Mouse (Mus musculus) ovary, adult 2 months (tissue): ENCODE data around the gene Rcsd1. TPM values are rescaled to one million over a fixed set of nuclear protein-coding genes. Genes with fewer than 3 reads are reported as not detected.

ENCODE experiments used
- polyA plus RNA-seq: library from polyadenylated mRNA; depleted of rRNA; stranded (reverse); fragments of >200 nt; gene quantifications from 2 replicates; pipeline ENCODE4 v1.2.3, GENCODE M21; 2012; rRNA removed

Rcsd1 gene
- 11.8 and 15.7 TPM in 2 replicates for polyA plus RNA-seq

DNA sequence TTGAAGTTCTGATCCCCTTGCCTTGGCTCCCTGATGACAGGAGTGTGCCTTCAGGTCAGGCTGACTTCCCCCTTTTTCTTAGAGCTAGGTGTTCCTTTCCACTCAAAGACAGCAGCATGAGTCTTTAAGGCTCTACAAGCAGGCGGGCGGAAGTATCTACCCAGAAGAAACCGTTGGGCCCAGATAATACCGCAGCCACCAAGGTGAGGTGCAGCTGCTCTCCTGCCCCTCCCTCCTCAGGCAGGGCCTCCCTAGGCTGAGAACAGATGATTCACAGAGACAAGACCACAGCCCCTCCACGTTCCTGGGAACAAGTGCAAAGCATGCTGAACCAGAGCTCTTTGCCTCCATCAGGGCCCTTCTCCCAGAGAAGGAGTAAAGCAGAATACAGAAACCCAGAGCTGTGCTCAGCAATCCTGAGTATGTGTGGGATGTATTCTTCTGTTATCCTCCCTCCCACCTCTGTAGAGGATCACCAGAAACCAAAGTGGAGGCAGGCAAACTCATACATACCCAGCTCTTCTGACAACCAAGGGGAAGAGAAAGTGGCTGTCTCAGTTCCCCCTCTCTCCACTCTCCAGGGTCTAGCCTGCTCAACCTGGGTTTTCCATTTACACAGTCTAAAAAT, at the start of gene Rcsd1:
Rcsd1 (minus strand) TSS at position 129 of the 628 bp plus-strand sequence.

DNA sequence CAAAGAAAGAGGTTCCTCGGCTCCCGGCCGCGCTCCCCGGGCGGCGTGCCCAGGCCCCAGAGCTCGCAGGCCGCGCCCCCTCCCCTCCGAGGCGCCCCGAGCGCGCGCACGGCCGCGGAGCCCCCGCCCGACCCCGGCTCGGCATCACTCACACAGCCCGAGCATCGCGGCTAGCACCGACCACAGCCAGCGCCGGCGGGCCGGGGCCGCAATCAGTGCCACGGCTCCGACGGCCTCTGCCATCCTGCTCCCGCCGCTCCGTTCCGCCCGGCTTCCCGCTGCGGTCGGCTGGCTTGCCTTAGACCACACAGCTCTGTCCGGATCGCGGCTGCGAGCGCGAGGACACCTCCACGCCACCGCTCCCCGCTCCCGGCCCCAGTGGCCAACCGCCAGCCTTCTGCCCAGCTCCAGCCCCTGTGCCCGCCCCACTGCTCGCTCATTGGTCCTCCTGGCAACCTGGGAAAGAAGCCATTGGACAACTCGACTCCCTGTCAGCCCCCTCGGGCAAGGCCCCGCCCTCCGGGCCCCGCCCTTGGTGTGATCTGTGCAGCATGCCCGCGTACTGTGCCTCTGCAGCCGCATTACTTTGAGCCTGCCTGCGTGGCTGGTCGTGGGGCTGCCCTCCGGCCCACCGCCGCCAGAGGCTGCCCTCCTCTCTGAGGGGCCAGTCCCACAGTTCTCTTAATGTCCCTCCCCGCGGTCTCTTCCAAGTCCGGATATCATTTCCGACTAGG, 75.2 kb downstream of the Rcsd1 start, which contains the start of gene Mpzl1:
Mpzl1 (minus strand) TSS at position 388 of the 734 bp plus-strand sequence.

Other genes with a start within 250 kb of the Rcsd1 start
- 16.9 and 22.6 TPM in 2 replicates for gene Dcaf6, start 249.3 kb downstream of the Rcsd1 start, polyA plus RNA-seq
- 67.7 and 71.8 TPM in 2 replicates for gene Mpc2, start 249.1 kb downstream of the Rcsd1 start, polyA plus RNA-seq
- gene Adcy10, start 224.6 kb downstream of the Rcsd1 start, polyA plus RNA-seq: not detected in 2 replicates
- gene Mpzl1, start 75.2 kb downstream of the Rcsd1 start, polyA plus RNA-seq: 81.2 and 88.5 TPM in 2 replicates
- gene Creg1, start 54.0 kb upstream of the Rcsd1 start, polyA plus RNA-seq: 78.7 and 109 TPM in 2 replicates
- 0.99 and 1.2 TPM in 2 replicates for gene Cd247, start 78.9 kb upstream of the Rcsd1 start, polyA plus RNA-seq